Mouse (Mus musculus) spleen, adult 2 months (tissue): Measurements from ENCODE around the gene Taf1d.
"Not testable (repeated sequence)": the region's sequence is repeated elsewhere in the genome, so short reads cannot be mapped to it uniquely, and the experiment has no call there.

ENCODE experiments used
- CTCF ChIP-seq: fragments of 200-500 bp; IDR thresholded peaks from 2 replicates; pipeline ENCODE4 v1.5.1; 2011; ENCODE audit warnings: mild to moderate bottlenecking, inconsistent platforms; ENCODE audit not compliant: insufficient read depth, insufficient read length, insufficient replicate concordance; ENCODE audit errors: extremely low read depth
- POLR2A ChIP-seq: fragments of 200-500 bp; IDR thresholded peaks from 2 replicates; pipeline ENCODE4 v1.6.1; 2011; ENCODE audit warnings: low read depth, low read length, inconsistent platforms

DNA sequence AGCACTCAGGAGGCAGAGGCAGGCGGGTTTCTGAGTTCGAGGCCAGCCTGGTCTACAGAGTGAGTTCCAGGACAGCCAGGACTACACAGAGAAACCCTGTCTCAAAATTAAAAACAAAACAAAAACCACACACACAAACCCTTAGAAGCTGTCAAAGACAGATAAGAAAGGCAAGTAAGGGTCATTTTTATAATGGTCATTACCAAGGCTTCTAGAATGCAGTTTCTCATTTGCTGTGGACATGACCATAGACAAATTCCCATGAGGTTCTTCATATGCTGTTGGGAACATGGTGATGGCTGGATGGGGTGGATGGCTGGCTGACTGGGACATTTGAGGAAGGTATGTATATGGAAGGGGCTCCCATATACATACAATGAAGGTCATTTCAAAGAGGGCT, 10.3 kb downstream of the Taf1d start:
- TF ChIP-seq CTCF, POLR2A: not testable (repeated sequence)
